Mouse (Mus musculus) liver, postnatal 0 days (tissue): ENCODE data around the gene Adamts9.

Experiments used
- CTCF ChIP-seq: sonication (generic); IDR thresholded peaks from 2 replicates; pipeline ENCODE4 v1.5.1; 2016; ENCODE audit warnings: antibody characterized with exemption, low read depth
- EP300 ChIP-seq: IDR thresholded peaks from 2 replicates; pipeline ENCODE4 v1.6.1; 2016; ENCODE audit warnings: antibody characterized with exemption, low read depth, mild to moderate bottlenecking

DNA sequence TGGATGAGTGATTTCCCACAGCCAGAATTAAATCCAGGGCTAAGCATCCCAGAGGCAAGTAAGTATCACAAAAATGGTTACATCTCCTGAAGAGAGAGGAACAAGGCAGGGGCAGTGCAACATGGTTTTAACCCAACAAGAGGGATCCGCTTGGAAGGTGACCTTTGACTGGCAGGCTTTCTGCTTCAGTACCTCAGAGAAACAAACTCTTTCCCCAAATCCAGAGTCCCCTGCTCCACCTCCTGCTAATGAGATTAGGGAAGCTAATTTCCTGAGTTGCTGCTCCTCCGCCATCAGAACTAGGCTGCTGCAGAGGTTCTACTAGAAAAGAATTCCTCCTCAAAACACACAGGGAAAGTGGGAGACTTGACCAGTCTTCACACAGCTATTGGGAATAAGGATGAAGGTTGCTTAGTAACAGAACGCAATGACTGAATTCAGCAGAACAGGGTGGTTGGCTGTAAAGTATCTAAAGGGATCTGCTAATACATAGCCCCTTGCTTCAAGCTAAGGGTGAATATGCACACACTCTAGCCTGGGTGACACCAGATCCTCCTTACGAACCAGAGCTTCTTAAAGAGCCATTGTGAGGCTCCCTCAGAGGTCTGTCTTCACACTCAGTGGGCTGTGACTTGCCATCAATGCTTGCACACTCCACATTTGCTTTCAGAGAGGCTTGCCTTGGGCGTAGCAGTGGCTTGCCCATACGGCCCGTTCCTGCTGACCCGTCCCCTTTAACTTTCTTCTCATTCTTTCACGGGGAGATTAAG, 60.0 kb downstream of the Adamts9 start:
- TF ChIP-seq CTCF: no peak
- no peak for TF ChIP-seq EP300
